Mouse (Mus musculus) lung, postnatal 0 days (tissue): ENCODE results near the gene Lrrc45. TPM values are rescaled to one million over a fixed set of nuclear protein-coding genes. Genes with fewer than 3 reads are reported as not detected.
A peak's percentile ranks its signal among the peaks of the same experiment; 100 is the strongest.

Experiments
- ATAC-seq: fragments of 200-750 bp; cut with Nextera tagmentation; 2 replicates; pipeline ENCODE4 v1.8.0; 2017; ENCODE audit warnings: moderate library complexity
- DNase-seq: peaks from one replicate; pipeline ENCODE4 v3.0.0-alpha.2; 2016; ENCODE audit warnings: low spot score
- H3K27ac ChIP-seq: fragments of 300-500 bp; sonication (generic); 2 replicates; pipeline ENCODE4 v1.5.1; 2014; ENCODE audit warnings: antibody characterized with exemption, mild to moderate bottlenecking, low read length, mixed read lengths
- H3K27me3 ChIP-seq: fragments of 300-500 bp; sonication (generic); replicated peaks from 2 replicates; pipeline ENCODE4 v1.6.1; 2014; ENCODE audit warnings: low read length, mixed read lengths; ENCODE audit not compliant: insufficient read depth
- H3K36me3 ChIP-seq: fragments of 300-500 bp; sonication (generic); 2 replicates; pipeline ENCODE4 v1.6.1; 2014; ENCODE audit warnings: low read length, mixed read lengths; ENCODE audit not compliant: insufficient read depth
- H3K4me1 ChIP-seq: fragments of 300-500 bp; sonication (generic); 2 replicates; pipeline ENCODE4 v1.6.1; 2014; ENCODE audit warnings: antibody characterized with exemption, low read depth, low read length, mixed read lengths; ENCODE audit not compliant: insufficient read depth
- H3K4me2 ChIP-seq: fragments of 300-500 bp; sonication (generic); replicated peaks from 2 replicates; pipeline ENCODE4 v1.6.1; 2014; ENCODE audit warnings: low read depth, mild to moderate bottlenecking, low read length, moderate library complexity, mixed read lengths
- H3K4me3 ChIP-seq: fragments of 300-500 bp; sonication (generic); 2 replicates; pipeline ENCODE4 v1.5.1; 2014; ENCODE audit warnings: low read depth, low read length
- H3K9ac ChIP-seq: fragments of 300-500 bp; sonication (generic); replicated peaks from 2 replicates; pipeline ENCODE4 v1.6.1; 2014; ENCODE audit warnings: low read depth, mild to moderate bottlenecking
- H3K9me3 ChIP-seq: fragments of 300-500 bp; sonication (generic); 2 replicates; pipeline ENCODE4 v1.6.1; 2016; ENCODE audit warnings: low read length, mixed read lengths
- CTCF ChIP-seq: IDR thresholded peaks from 2 replicates; pipeline ENCODE4 v1.5.1; 2016; ENCODE audit warnings: antibody characterized with exemption, mild to moderate bottlenecking
- EP300 ChIP-seq: IDR thresholded peaks from 2 replicates; pipeline ENCODE4 v1.6.1; 2016; ENCODE audit warnings: antibody characterized with exemption, mild to moderate bottlenecking, control low read depth
- WGBS: fragments of 180-500 bp; shearing (Covaris S2); extraction: QIAGEN DNeasy Blood & Tissue Kit; methylation state at CpG from one replicate; pipeline ENCODE4 v1.1.7; 2014; 5-methylcytosine and 5-hydroxymethylcytosine counted together
- polyA plus RNA-seq: library from polyadenylated mRNA; unstranded; fragments of >200 nt; fragmentation: Nextera tagmentation; extraction: Ambion mirVana; gene quantifications from 2 replicates; pipeline ENCODE4 v1.2.1, GENCODE M21; 2015

The Lrrc45 gene
- polyA plus RNA-seq, 1 experiment from 2014 or later = 37.3 TPM

DNA sequence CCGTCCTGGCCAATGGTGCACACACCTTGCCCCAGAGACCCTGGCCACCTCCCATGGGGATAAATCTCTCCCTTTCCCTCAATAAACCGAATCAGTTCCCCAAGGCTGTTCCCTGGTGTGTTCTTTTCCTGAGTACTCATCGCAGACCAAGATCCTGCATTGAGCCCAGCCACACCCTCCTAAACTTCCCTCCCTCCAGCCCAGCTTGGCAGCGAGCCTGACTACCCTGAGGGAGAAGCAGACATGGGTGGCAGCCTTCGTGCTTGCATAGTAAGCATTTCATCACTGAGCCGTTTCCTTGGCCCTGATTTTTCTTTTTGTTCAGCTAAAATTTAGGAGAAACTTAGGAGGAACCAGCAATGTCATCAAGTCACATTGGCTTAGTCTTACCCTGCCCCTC is 19.8 kb downstream of the Lrrc45 start:
- no peaks in the 10 kb centered on the region for H3K36me3 ChIP-seq
- no peak overlapping the region for H3K4me3 ChIP-seq
- DNase-seq (peak; percentile 85), ATAC-seq (peak; percentile 33)
- H3K9me3 ChIP-seq = no peaks in the 10 kb centered on the region
- no peak for TF ChIP-seq CTCF
- TF ChIP-seq EP300 = no peak
- WGBS = 28% methylated on average over 6 of the region's 6 CpGs
- H3K4me2 ChIP-seq = no peak overlapping the region
- peak overlapping the region; percentile 82 for H3K27ac ChIP-seq
- no peak overlapping the region for H3K9ac ChIP-seq
- H3K27me3 ChIP-seq = no peaks in the 10 kb centered on the region
- peaks cover 7% of the 10 kb centered on the region; the same call in 1 of the 2 replicates for H3K4me1 ChIP-seq

- no peaks in the 10 kb centered on the region for H3K27me3 ChIP-seq
- no peak overlapping the region for H3K4me3 ChIP-seq
- H3K4me1 ChIP-seq = peaks cover 7% of the 10 kb centered on the region; the same call in 1 of the 2 replicates
- no peak for TF ChIP-seq EP300
- no peak for TF ChIP-seq CTCF
- H3K4me2 ChIP-seq = no peak overlapping the region
- no peak overlapping the region for H3K27ac ChIP-seq
- WGBS = 54% methylated on average over 6 of the region's 6 CpGs
- H3K9ac ChIP-seq = no peak overlapping the region
- H3K9me3 ChIP-seq = no peaks in the 10 kb centered on the region
- H3K36me3 ChIP-seq = no peaks in the 10 kb centered on the region
- ATAC-seq = no peak
- DNase-seq = peak; percentile 5
Observed at GRCm38 (mm10) chr11:120736424-120736823, 22.7 kb downstream of the Lrrc45 start.

DNA sequence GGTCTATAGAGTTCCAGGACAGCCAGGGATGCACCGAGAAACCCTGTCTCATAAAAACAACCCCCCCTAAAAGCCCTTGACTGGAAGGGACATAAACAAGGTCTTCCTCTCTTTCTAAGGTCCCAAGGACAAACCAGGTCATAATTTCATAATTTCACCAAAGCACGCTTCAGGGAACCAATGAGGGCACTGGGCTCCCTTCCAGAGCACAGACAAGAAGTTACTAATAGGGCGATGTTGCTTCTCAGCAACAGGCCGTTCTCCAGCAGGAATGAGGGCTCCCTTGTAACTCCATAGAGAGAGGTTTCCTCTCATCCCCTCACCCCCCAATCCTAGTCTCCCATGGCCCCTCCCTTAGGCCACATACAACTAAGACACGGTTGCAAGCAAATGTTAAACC is 27.3 kb downstream of the Lrrc45 start:
- Histone ChIP-seq H3K4me2 (no peak overlapping the region), H3K9ac (no peak overlapping the region), H3K27ac (no peak overlapping the region), H3K4me3 (no peak overlapping the region), H3K27me3 (no peaks in the 10 kb centered on the region), H3K4me1 (no peaks in the 10 kb centered on the region), H3K9me3 (no peaks in the 10 kb centered on the region), H3K36me3 (no peaks in the 10 kb centered on the region)
- TF ChIP-seq CTCF = no peak
- TF ChIP-seq EP300 = no peak
- 75% methylated on average over 5 of the region's 5 CpGs for WGBS
- no peak for ATAC-seq
- DNase-seq = no peak

- H3K4me2 ChIP-seq = no peak overlapping the region
- DNase-seq = peak; percentile 96
- H3K27ac ChIP-seq = peak overlapping the region; percentile 88
Observed at GRCm38 (mm10) chr11:120744121-120744701, 30.5 kb downstream of the Lrrc45 start.

DNA sequence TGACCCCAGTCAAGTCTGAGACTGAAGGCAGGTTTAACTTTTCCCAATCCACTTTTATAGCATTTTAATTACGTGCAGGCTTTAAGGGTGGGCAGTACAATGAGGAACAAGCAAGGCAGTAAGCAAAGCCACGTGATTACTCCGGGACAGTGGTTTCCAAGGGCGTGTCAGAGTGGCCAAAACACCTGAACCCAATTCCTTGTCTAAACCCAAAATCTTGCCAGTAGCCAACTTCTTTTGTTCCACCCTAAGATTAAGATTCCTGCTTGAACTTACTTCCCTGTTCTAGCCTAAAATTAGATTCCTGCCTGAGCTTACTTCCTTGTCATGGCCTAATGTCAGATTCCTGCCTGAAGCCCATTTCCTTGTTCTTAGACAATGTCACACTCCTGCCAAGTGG is 34.2 kb downstream of the Lrrc45 start:
- Histone ChIP-seq H3K4me1 (no peaks in the 10 kb centered on the region), H3K27ac (peak overlapping the region; percentile 10; the same call in 1 of the 2 replicates), H3K9me3 (no peaks in the 10 kb centered on the region), H3K9ac (no peak overlapping the region), H3K4me3 (no peak overlapping the region), H3K36me3 (no peaks in the 10 kb centered on the region), H3K4me2 (no peak overlapping the region), H3K27me3 (no peaks in the 10 kb centered on the region)
- ATAC-seq (no peak), DNase-seq (peak; percentile 77)
- TF ChIP-seq CTCF (no peak), EP300 (peak; percentile 47; the same call in 1 of the 2 replicates)
- 47% methylated on average over 4 of the region's 4 CpGs for WGBS

More at GRCm38 (mm10) chr11:120744121-120744701, 30.5 kb downstream of the Lrrc45 start:
- Histone ChIP-seq H3K27me3 (no peaks in the 10 kb centered on the region), H3K9me3 (no peaks in the 10 kb centered on the region), H3K4me1 (no peaks in the 10 kb centered on the region), H3K4me3 (no peak overlapping the region), H3K9ac (no peak overlapping the region), H3K36me3 (no peaks in the 10 kb centered on the region)
- TF ChIP-seq CTCF (no peak), EP300 (peak; percentile 99)
- peak; percentile 92 for ATAC-seq
- WGBS = 47% methylated on average over 7 of the region's 7 CpGs

GRCm38 (mm10) chr11:120749430-120749829 is 35.7 kb downstream of the Lrrc45 start:
- no peaks in the 10 kb centered on the region for H3K36me3 ChIP-seq
- no peaks in the 10 kb centered on the region for H3K4me1 ChIP-seq
- no peak overlapping the region for H3K27ac ChIP-seq
- TF ChIP-seq CTCF (peak; percentile 69), EP300 (no peak)
- DNase-seq (peak; percentile 67), ATAC-seq (no peak)
- H3K27me3 ChIP-seq = no peaks in the 10 kb centered on the region
- no peak overlapping the region for H3K4me3 ChIP-seq
- 66% methylated on average over 8 of the region's 8 CpGs for WGBS
- H3K9me3 ChIP-seq = no peaks in the 10 kb centered on the region
- no peak overlapping the region for H3K4me2 ChIP-seq
- no peak overlapping the region for H3K9ac ChIP-seq
